Mouse (Mus musculus): ENCODE results near the gene Phkb.

DNA sequence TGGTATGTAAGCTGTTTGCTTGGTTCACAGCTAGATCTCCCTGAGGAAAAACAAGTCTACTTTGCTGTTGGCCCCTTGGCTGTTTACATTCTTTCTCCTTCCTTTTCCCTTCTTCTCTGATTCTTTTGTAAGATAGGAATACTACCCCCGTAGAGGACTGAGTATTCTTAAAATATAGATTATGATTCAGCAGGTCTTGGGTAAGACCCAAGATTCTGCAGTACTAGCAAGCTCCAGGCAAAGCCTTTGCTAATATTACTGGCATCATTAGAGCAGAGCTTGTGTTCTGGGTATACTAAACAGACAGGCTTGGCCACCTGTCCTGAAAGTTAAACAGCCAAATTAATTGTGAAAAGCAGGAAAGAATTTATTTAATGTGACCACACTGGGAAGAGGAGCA lies 21.6 kb downstream of the Phkb start:
- TF ChIP-seq CTCF (IDR thresholded peaks at IDR 0.05; ENCODE audit: low read depth) (no peak), EP300 (IDR thresholded peaks at IDR 0.05; ENCODE audit: low read depth) (no peak)
